Mouse (Mus musculus): ENCODE results near the gene Rslcan18. TPM values are rescaled to one million over a fixed set of nuclear protein-coding genes. Genes with fewer than 3 reads are reported as not detected.

Gene Rslcan18
- polyA plus RNA-seq, 1 experiment from 2014 or later, result 0.18 TPM

- Histone ChIP-seq H3K4me1 (replicated peaks; ENCODE audit: control insufficient read depth, insufficient read depth, low read length) (no peaks in the 10 kb centered on the region), H3K9me3 (ENCODE audit: control insufficient read depth) (no peaks in the 10 kb centered on the region), H3K27ac (ENCODE audit: low read depth, low read length) (peak within 1 kb of the TSS; percentile 77), H3K36me3 (ENCODE audit: control insufficient read depth, insufficient read depth) (no peaks in the 10 kb centered on the region), H3K4me3 (ENCODE audit: low read depth, low read length) (peak within 1 kb of the TSS; percentile 68), H3K27me3 (replicated peaks; ENCODE audit: control insufficient read depth, insufficient read depth, low read length) (no peaks in the 10 kb centered on the region), H3K9ac (ENCODE audit: low read depth, low read length) (peak within 1 kb of the TSS; percentile 49), H3K4me2 (replicated peaks; ENCODE audit: low read depth) (peak within 1 kb of the TSS; percentile 70)
- peak; percentile 97 for ATAC-seq
- under 1% methylated on average over 27 of the region's 27 CpGs for WGBS
- peak; percentile 42; the same call in 1 of the 2 replicates for TF ChIP-seq CTCF (IDR thresholded peaks at IDR 0.05; ENCODE audit: low read depth)
Observed at GRCm38 (mm10) chr13:67060786-67061358, 55.2 kb downstream of the Rslcan18 start, which contains the start of gene Zfp712. Zfp712 (minus strand) TSS chr13:67061170.

DNA sequence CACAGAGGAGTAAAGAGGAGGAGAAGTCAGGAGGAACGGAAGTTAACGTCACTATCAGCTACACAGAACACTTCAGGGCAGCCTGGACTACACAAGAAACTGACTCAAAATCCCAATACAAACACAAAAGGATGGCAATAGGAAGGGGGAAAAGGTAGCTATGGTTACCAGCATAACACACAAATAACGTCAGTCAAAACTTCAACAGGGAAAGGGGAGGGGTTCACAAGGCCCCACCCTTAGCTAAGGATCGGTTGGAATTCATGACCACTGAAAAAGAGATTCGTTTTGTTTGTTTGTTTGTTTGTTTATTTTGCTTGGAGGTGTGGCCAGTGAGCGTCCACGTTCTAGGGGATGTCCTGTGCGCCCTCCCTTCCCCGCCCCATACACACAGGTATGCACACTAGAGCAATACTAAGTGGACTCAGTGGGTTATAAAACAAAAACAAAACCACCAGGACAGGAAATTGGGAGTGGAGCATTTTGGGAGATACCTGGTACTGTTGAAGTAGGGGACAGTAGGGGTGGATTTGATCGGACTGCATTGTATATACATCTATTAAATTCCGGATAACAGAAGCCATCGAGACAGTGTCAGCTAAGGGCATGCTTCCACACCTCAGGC, 55.8 kb downstream of the Rslcan18 start:
- 1% methylated on average over 12 of the region's 12 CpGs for WGBS
- Histone ChIP-seq H3K4me2 (replicated peaks; ENCODE audit: low read depth) (peak overlapping the region; percentile 70), H3K4me3 (ENCODE audit: low read depth, low read length) (peak overlapping the region; percentile 68), H3K27me3 (replicated peaks; ENCODE audit: control insufficient read depth, insufficient read depth, low read length) (no peaks in the 10 kb centered on the region), H3K9ac (ENCODE audit: low read depth, low read length) (peak overlapping the region; percentile 49), H3K36me3 (ENCODE audit: control insufficient read depth, insufficient read depth) (no peaks in the 10 kb centered on the region), H3K27ac (ENCODE audit: low read depth, low read length) (peak overlapping the region; percentile 77; the same call in 1 of the 2 replicates), H3K9me3 (ENCODE audit: control insufficient read depth) (no peaks in the 10 kb centered on the region), H3K4me1 (replicated peaks; ENCODE audit: control insufficient read depth, insufficient read depth, low read length) (no peaks in the 10 kb centered on the region)
- peak; percentile 47 for ATAC-seq
- TF ChIP-seq CTCF (IDR thresholded peaks at IDR 0.05; ENCODE audit: low read depth), result no peak

Other genes starting within 250 kb of the Rslcan18 start
- gene Gm10767, start 211.3 kb downstream of the Rslcan18 start, polyA plus RNA-seq (2015; fragmentation: Nextera tagmentation; extraction: Ambion mirVana), result 1.3 and 1.9 TPM in 2 replicates
- gene Zfp712, start 55.1 kb downstream of the Rslcan18 start, polyA plus RNA-seq (2015; fragmentation: Nextera tagmentation; extraction: Ambion mirVana), result 0.85 and 1.3 TPM in 2 replicates
- gene Zfp708, start 18.3 kb downstream of the Rslcan18 start, polyA plus RNA-seq (2015; fragmentation: Nextera tagmentation; extraction: Ambion mirVana), result 1.3 and 1.6 TPM in 2 replicates
- gene Gm28557, start 7.7 kb downstream of the Rslcan18 start, polyA plus RNA-seq (2015; fragmentation: Nextera tagmentation; extraction: Ambion mirVana), result 1.2 and 1.3 TPM in 2 replicates
- 0.57 and 0.60 TPM in 2 replicates for gene Zfp759, start 5.4 kb upstream of the Rslcan18 start, polyA plus RNA-seq (2015; fragmentation: Nextera tagmentation; extraction: Ambion mirVana)
- gene Rsl1, start 56.9 kb upstream of the Rslcan18 start, polyA plus RNA-seq (2015; fragmentation: Nextera tagmentation; extraction: Ambion mirVana), result 2.9 and 3.9 TPM in 2 replicates
- 1.2 and 1.5 TPM in 2 replicates for gene Zfp455, start 78.2 kb upstream of the Rslcan18 start, polyA plus RNA-seq (2015; fragmentation: Nextera tagmentation; extraction: Ambion mirVana)
- gene Zfp458, start 162.2 kb upstream of the Rslcan18 start, polyA plus RNA-seq (2015; fragmentation: Nextera tagmentation; extraction: Ambion mirVana), result 0.77 and 1.1 TPM in 2 replicates
- 0.27 and 0.46 TPM in 2 replicates for gene Zfp457, start 190.2 kb upstream of the Rslcan18 start, polyA plus RNA-seq (2015; fragmentation: Nextera tagmentation; extraction: Ambion mirVana)
- 1.0 and 1.1 TPM in 2 replicates for gene Zfp595, start 216.3 kb upstream of the Rslcan18 start, polyA plus RNA-seq (2015; fragmentation: Nextera tagmentation; extraction: Ambion mirVana)
- gene Gm28044, start 244.3 kb upstream of the Rslcan18 start, polyA plus RNA-seq (2015; fragmentation: Nextera tagmentation; extraction: Ambion mirVana), result 0.26 TPM in 1 of 2 replicates, not detected in the other
- 0.83 and 0.90 TPM in 2 replicates for gene Zfp953, start 244.3 kb upstream of the Rslcan18 start, polyA plus RNA-seq (2015; fragmentation: Nextera tagmentation; extraction: Ambion mirVana)

All from intestine, postnatal 0 days (tissue).